Mouse (Mus musculus): Measurements from ENCODE around the gene Apod.

- TF ChIP-seq POLR2A (IDR thresholded peaks at IDR 0.05; ENCODE audit: borderline replicate concordance, insufficient read depth, low read length): no peak
- TF ChIP-seq CTCF (IDR thresholded peaks at IDR 0.05; ENCODE audit: borderline replicate concordance, insufficient read depth, low read depth, low read length): no peak
These were observed 24.3 kb downstream of the Apod start for GRCm38 (mm10) chr16:31290281-31290680.
